8 mouse cellular contexts compared by ENCODE assay signal in the genomic region with DNA sequence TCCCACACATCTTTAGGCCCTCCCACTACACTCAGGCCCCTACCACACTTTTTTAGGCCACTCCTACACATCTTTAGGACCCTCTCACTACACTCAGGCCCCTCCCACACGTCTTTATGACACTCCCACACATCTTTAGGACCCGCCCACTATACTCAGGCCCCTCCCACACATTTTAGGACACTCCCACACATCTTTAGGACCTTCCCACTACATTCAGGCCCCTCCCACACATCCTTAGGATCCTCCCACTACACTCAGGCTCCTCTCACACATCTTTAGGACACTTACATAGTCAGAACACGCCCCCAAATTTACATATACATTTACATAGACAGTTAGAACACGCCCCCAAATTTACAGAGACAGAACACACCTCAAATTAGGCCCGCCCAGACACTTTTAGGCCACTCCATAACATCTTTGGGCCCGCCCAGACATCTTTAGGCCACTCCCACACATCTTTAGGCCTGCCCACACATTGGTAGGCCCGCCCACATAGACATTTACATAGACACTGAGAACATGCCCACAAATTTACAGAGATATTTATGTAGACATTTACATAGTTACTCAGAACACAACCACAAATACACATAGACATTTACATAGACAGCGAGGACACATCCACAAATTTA.
A peak's percentile ranks its signal among the peaks of the same experiment; 100 is the strongest.
DNase-seq lines count a peak whose midpoint lies in the region; ATAC-seq and TF ChIP-seq lines count a peak whose summit lies in the region.

No protein-coding gene starts in this region.

- TF ChIP-seq POLR2A in embryonic fibroblast, embryonic 13.5 days (IDR thresholded peaks at IDR 0.05; ENCODE audit: low read depth, low read length), result no peak

- 75% methylated on average over 8 of the region's 8 CpGs for WGBS in intestine, embryonic 16.5 days
- 78% methylated on average over 8 of the region's 8 CpGs for WGBS in stomach, embryonic 16.5 days

- no peak for TF ChIP-seq CTCF in embryonic fibroblast, embryonic 13.5 days (IDR thresholded peaks at IDR 0.05; ENCODE audit: borderline replicate concordance, insufficient read depth, low read length)

- no peak for ATAC-seq in intestine, embryonic 16.5 days
- no peak for ATAC-seq in stomach, embryonic 16.5 days (ENCODE audit: insufficient read depth, low FRiP score)

- H3K4me1 ChIP-seq in embryonic fibroblast, embryonic 13.5 days (ENCODE audit: control insufficient read depth, insufficient read depth, low read length), result no peaks in the 10 kb centered on the region
- H3K4me1 ChIP-seq in intestine, embryonic 16.5 days (ENCODE audit: control insufficient read depth, insufficient read depth, low read length), result peaks cover 4% of the 10 kb centered on the region; the same call in 1 of the 2 replicates
- 0 out of 2 replicates have a peak, but pooled peaks cover 4% of the 10 kb centered on the region for H3K4me1 ChIP-seq in stomach, embryonic 16.5 days (ENCODE audit: control insufficient read depth, insufficient read depth, low read length)

- H3K27me3 ChIP-seq in intestine, embryonic 16.5 days (replicated peaks; ENCODE audit: control insufficient read depth, insufficient read depth, low read length), result no peaks in the 10 kb centered on the region
- no peaks in the 10 kb centered on the region for H3K27me3 ChIP-seq in stomach, embryonic 16.5 days (ENCODE audit: control insufficient read depth, insufficient read depth, low read length)

- peaks cover 2% of the 10 kb centered on the region; the same call in 1 of the 2 replicates for H3K9me3 ChIP-seq in intestine, embryonic 16.5 days (ENCODE audit: control insufficient read depth, low read length)
- peaks cover 8% of the 10 kb centered on the region; the same call in 1 of the 2 replicates for H3K9me3 ChIP-seq in stomach, embryonic 16.5 days (replicated peaks; ENCODE audit: control insufficient read depth, low read length)

- no peak overlapping the region for H3K9ac ChIP-seq in intestine, embryonic 16.5 days (ENCODE audit: low read depth, low read length)
- H3K9ac ChIP-seq in stomach, embryonic 16.5 days (ENCODE audit: low read length), result peak overlapping the region; percentile 81; the same call in 1 of the 2 replicates

- H3K4me3 ChIP-seq in embryonic fibroblast, embryonic 13.5 days (ENCODE audit: insufficient read depth, low read length), result peak overlapping the region; percentile 52
- H3K4me3 ChIP-seq in intestine, embryonic 16.5 days (ENCODE audit: low read length), result peak overlapping the region; percentile 74
- H3K4me3 ChIP-seq in stomach, embryonic 16.5 days (replicated peaks; ENCODE audit: low read length), result peak overlapping the region; percentile 81

- H3K36me3 ChIP-seq in intestine, embryonic 16.5 days (ENCODE audit: control insufficient read depth, insufficient read depth, low read length), result no peaks in the 10 kb centered on the region
- H3K36me3 ChIP-seq in stomach, embryonic 16.5 days (ENCODE audit: control insufficient read depth, insufficient read depth, low read length), result no peaks in the 10 kb centered on the region

- peak; percentile 9 for DNase-seq in layer of hippocampus, adult 11-12 months (ENCODE audit: low spot score)
- no peak for DNase-seq in layer of hippocampus, postnatal 25 days (ENCODE audit: extremely low spot score in 1 of 2, low spot score in 1 of 2)
- DNase-seq in MN1 (ENCODE audit: low spot score), result peak; percentile 47
- DNase-seq in lung, postnatal 10 days, result peak; percentile 18
- no peak for DNase-seq in urinary bladder, adult 18-20 months (ENCODE audit: low spot score in 2 of 2)

- peak overlapping the region; percentile 91; the same call in 1 of the 2 replicates for H3K27ac ChIP-seq in embryonic fibroblast, embryonic 13.5 days (ENCODE audit: insufficient read depth, low read length)
- peak overlapping the region; percentile 97; the same call in 1 of the 2 replicates for H3K27ac ChIP-seq in intestine, embryonic 16.5 days (ENCODE audit: low read length)
- H3K27ac ChIP-seq in stomach, embryonic 16.5 days (ENCODE audit: low read length), result no peak overlapping the region

- peak overlapping the region; percentile 40 for H3K4me2 ChIP-seq in intestine, embryonic 16.5 days (ENCODE audit: low read depth, low read length)
- H3K4me2 ChIP-seq in stomach, embryonic 16.5 days (ENCODE audit: low read depth, low read length), result peak overlapping the region; percentile 49

Comparison
In these comparisons a context has a peak if more than half of its experiments do, and no peak if none do; other contexts are left out.
1. DNase-seq: peak in layer of hippocampus, adult 11-12 months (single experiment), MN1 (single experiment) and lung, postnatal 10 days (single experiment); none in layer of hippocampus, postnatal 25 days (0 of 2) and urinary bladder, adult 18-20 months (0 of 2).
2. Peak in every context shown above with its lines, with median percentiles within 50 percentile points of each other: H3K4me3 ChIP-seq.